Mouse (Mus musculus): ENCODE measurements around the gene Hist1h2bm.

GRCm38 (mm10) chr13:21718381-21719080 is 3.3 kb upstream of the Hist1h2bm start:
- TF ChIP-seq CTCF (IDR thresholded peaks at IDR 0.05; ENCODE audit: extremely low read depth, insufficient read length, insufficient replicate concordance, low read depth, low read length) (no peak), POLR2A (IDR thresholded peaks at IDR 0.05; ENCODE audit: low read depth, low read length) (no peak)

Data from small intestine, adult 2 months (tissue).